Mouse (Mus musculus) hindbrain, embryonic 16.5 days (tissue): ENCODE data around the gene Tmem253. TPM values are rescaled to one million over a fixed set of nuclear protein-coding genes. Genes with fewer than 3 reads are reported as not detected.
A peak's percentile ranks its signal among the peaks of the same experiment; 100 is the strongest.

ENCODE experiments used
- ATAC-seq: fragments of 200-750 bp; cut with Nextera tagmentation; 2 replicates; pipeline ENCODE4 v1.8.0; 2017; ENCODE audit warnings: moderate TSS enrichment, moderate library complexity
- H3K27ac ChIP-seq: fragments of 300-500 bp; sonication (generic); 2 replicates; pipeline ENCODE4 v1.5.1; 2014; ENCODE audit warnings: low read depth, mild to moderate bottlenecking, control low read depth, low read length, moderate library complexity
- H3K27me3 ChIP-seq: fragments of 300-500 bp; sonication (generic); replicated peaks from 2 replicates; pipeline ENCODE4 v1.6.1; 2014; ENCODE audit warnings: low read length; ENCODE audit not compliant: control insufficient read depth, insufficient read depth
- H3K36me3 ChIP-seq: fragments of 300-500 bp; sonication (generic); 2 replicates; pipeline ENCODE4 v1.6.1; 2014; ENCODE audit warnings: mild to moderate bottlenecking, low read length, moderate library complexity, mixed read lengths; ENCODE audit not compliant: control insufficient read depth, insufficient read depth
- H3K4me1 ChIP-seq: fragments of 300-500 bp; sonication (generic); 2 replicates; pipeline ENCODE4 v1.6.1; 2014; ENCODE audit warnings: low read depth, low read length; ENCODE audit not compliant: control insufficient read depth, insufficient read depth
- H3K4me2 ChIP-seq: fragments of 300-500 bp; sonication (generic); 2 replicates; pipeline ENCODE4 v1.6.1; 2014; ENCODE audit warnings: mild to moderate bottlenecking, low read length, control low read depth, moderate library complexity
- H3K4me3 ChIP-seq: fragments of 300-500 bp; sonication (generic); 2 replicates; pipeline ENCODE4 v1.5.1; 2014; ENCODE audit warnings: mild to moderate bottlenecking, low read length, control low read depth, moderate library complexity
- H3K9ac ChIP-seq: fragments of 300-500 bp; sonication (generic); 2 replicates; pipeline ENCODE4 v1.6.1; 2014; ENCODE audit warnings: low read depth, mild to moderate bottlenecking, control low read depth, low read length, moderate library complexity
- H3K9me3 ChIP-seq: fragments of 300-500 bp; sonication (generic); 2 replicates; pipeline ENCODE4 v1.6.1; 2014; ENCODE audit warnings: mild to moderate bottlenecking, low read length, moderate library complexity; ENCODE audit not compliant: control insufficient read depth
- WGBS: fragments of 180-500 bp; shearing (Covaris S2); extraction: QIAGEN DNeasy Blood & Tissue Kit; methylation state at CpG from one replicate; pipeline ENCODE4 v1.1.7; 2014; 5-methylcytosine and 5-hydroxymethylcytosine counted together
- polyA plus RNA-seq: library from polyadenylated mRNA; unstranded; fragments of >200 nt; fragmentation: Nextera tagmentation; extraction: Ambion mirVana; gene quantifications from 2 replicates; pipeline ENCODE4 v1.2.1, GENCODE M21; 2015

The Tmem253 gene
- polyA plus RNA-seq, 1 experiment from 2014 or later, result 0.51 TPM

GRCm38 (mm10) chr14:52012085-52012484 is 3.4 kb upstream of the Tmem253 start:
- Histone ChIP-seq H3K36me3 (peaks cover 15% of the 10 kb centered on the region), H3K4me3 (peak overlapping the region; percentile 69), H3K9ac (peak overlapping the region; percentile 41), H3K4me1 (peaks cover 63% of the 10 kb centered on the region), H3K27ac (peak overlapping the region; percentile 96), H3K9me3 (no peaks in the 10 kb centered on the region), H3K27me3 (no peaks in the 10 kb centered on the region), H3K4me2 (peak overlapping the region; percentile 65)
- 40% methylated on average over 4 of the region's 4 CpGs for WGBS
- ATAC-seq, result no peak

- Histone ChIP-seq H3K9ac (peak overlapping the region; percentile 88; the same call in 1 of the 2 replicates), H3K36me3 (peaks cover 12% of the 10 kb centered on the region), H3K4me3 (peak overlapping the region; percentile 69), H3K4me2 (peak overlapping the region; percentile 65), H3K4me1 (peaks cover 63% of the 10 kb centered on the region), H3K27ac (peak overlapping the region; percentile 96), H3K9me3 (no peaks in the 10 kb centered on the region), H3K27me3 (no peaks in the 10 kb centered on the region)
- ATAC-seq, result no peak
- WGBS, result 16% methylated on average over 5 of the region's 5 CpGs
Observed at GRCm38 (mm10) chr14:52012553-52012952, 2.9 kb upstream of the Tmem253 start.

- Histone ChIP-seq H3K9ac (peak overlapping the region; percentile 88), H3K4me3 (peak overlapping the region; percentile 69), H3K4me1 (peaks cover 62% of the 10 kb centered on the region), H3K27me3 (no peaks in the 10 kb centered on the region), H3K27ac (peak overlapping the region; percentile 96), H3K4me2 (peak overlapping the region; percentile 65), H3K36me3 (peaks cover 10% of the 10 kb centered on the region), H3K9me3 (no peaks in the 10 kb centered on the region)
- no peak for ATAC-seq
- WGBS, result 13% methylated on average over 8 of the region's 8 CpGs
Observed at GRCm38 (mm10) chr14:52013021-52013610, 2.3 kb upstream of the Tmem253 start.

GRCm38 (mm10) chr14:52013771-52014219 is 1.7 kb upstream of the Tmem253 start:
- Histone ChIP-seq H3K4me1 (peaks cover 61% of the 10 kb centered on the region), H3K27ac (peak overlapping the region; percentile 96), H3K9ac (peak overlapping the region; percentile 88), H3K9me3 (no peaks in the 10 kb centered on the region), H3K4me3 (peak overlapping the region; percentile 69), H3K36me3 (0 out of 2 replicates have a peak, but pooled peaks cover 4% of the 10 kb centered on the region), H3K27me3 (no peaks in the 10 kb centered on the region), H3K4me2 (peak overlapping the region; percentile 65)
- under 1% methylated on average over 13 of the region's 24 CpGs for WGBS
- peak; percentile 9; the same call in 1 of the 2 replicates for ATAC-seq

GRCm38 (mm10) chr14:52014271-52014760 is 1.1 kb upstream of the Tmem253 start:
- Histone ChIP-seq H3K4me3 (peak overlapping the region; percentile 69), H3K9me3 (no peaks in the 10 kb centered on the region), H3K27ac (peak overlapping the region; percentile 96), H3K27me3 (no peaks in the 10 kb centered on the region), H3K4me2 (peak overlapping the region; percentile 65), H3K9ac (peak overlapping the region; percentile 88), H3K4me1 (peaks cover 61% of the 10 kb centered on the region), H3K36me3 (0 out of 2 replicates have a peak, but pooled peaks cover under 1% of the 10 kb centered on the region)
- ATAC-seq, result peak; percentile 10; the same call in 1 of the 2 replicates
- WGBS, result 0% methylated on average over 2 of the region's 80 CpGs

- Histone ChIP-seq H3K27me3 (no peaks in the 10 kb centered on the region), H3K9ac (peak overlapping the region; percentile 88), H3K27ac (peak overlapping the region; percentile 96), H3K4me2 (peak overlapping the region; percentile 65), H3K4me1 (peaks cover 56% of the 10 kb centered on the region), H3K4me3 (peak overlapping the region; percentile 69), H3K36me3 (no peaks in the 10 kb centered on the region), H3K9me3 (no peaks in the 10 kb centered on the region)
- ATAC-seq, result peak; percentile 24; the same call in 1 of the 2 replicates
- under 1% methylated on average over 17 of the region's 28 CpGs for WGBS
Observed at GRCm38 (mm10) chr14:52014761-52015311, 622 bp upstream of the Tmem253 start.

GRCm38 (mm10) chr14:52016625-52017405 is 1.4 kb downstream of the Tmem253 start:
- 0 out of 2 replicates have a peak overlapping the region, but pooled peaks have one; percentile 17 for H3K9ac ChIP-seq
- H3K27me3 ChIP-seq, result no peaks in the 10 kb centered on the region
- H3K36me3 ChIP-seq, result no peaks in the 10 kb centered on the region
- H3K4me1 ChIP-seq, result peaks cover 47% of the 10 kb centered on the region
- WGBS, result 76% methylated on average over 13 of the region's 13 CpGs
- H3K4me2 ChIP-seq, result no peak overlapping the region
- no peaks in the 10 kb centered on the region for H3K9me3 ChIP-seq
- H3K4me3 ChIP-seq, result no peak overlapping the region
- ATAC-seq, result no peak
- no peak overlapping the region for H3K27ac ChIP-seq

GRCm38 (mm10) chr14:52017662-52018061 is 2.2 kb downstream of the Tmem253 start:
- no peaks in the 10 kb centered on the region for H3K36me3 ChIP-seq
- WGBS, result 82% methylated on average over 4 of the region's 4 CpGs
- peaks cover 40% of the 10 kb centered on the region for H3K4me1 ChIP-seq
- H3K4me2 ChIP-seq, result no peak overlapping the region
- no peaks in the 10 kb centered on the region for H3K9me3 ChIP-seq
- H3K27ac ChIP-seq, result no peak overlapping the region
- H3K27me3 ChIP-seq, result no peaks in the 10 kb centered on the region
- H3K4me3 ChIP-seq, result no peak overlapping the region
- no peak for ATAC-seq
- no peak overlapping the region for H3K9ac ChIP-seq
